Mouse (Mus musculus) MEL (cell line): Measurements from ENCODE around the gene Cadm2.

ENCODE experiments used
- BHLHE40 ChIP-seq: IDR thresholded peaks from 2 replicates; pipeline ENCODE4 v1.6.1; 2012; ENCODE audit warnings: low read depth, mild to moderate bottlenecking, inconsistent platforms, low read length, improper control_type of control experiment, borderline replicate concordance
- CTCF ChIP-seq, 3 experiments: IDR thresholded peaks in 2 of 3; conservative IDR thresholded peaks in 1 of 3; 2 replicates each; pipeline ENCODE4 v1.5.1; 2011 to 2012; ENCODE audit warnings: low read length in 3 of 3, low read depth in 2 of 3, mild to moderate bottlenecking in 2 of 3, improper control_type of control experiment in 1 of 3, inconsistent platforms in 1 of 3, mixed read lengths in 1 of 3, moderate library complexity in 1 of 3; ENCODE audit not compliant: control insufficient read depth in 1 of 3, insufficient read depth in 1 of 3, poor library complexity in 1 of 3, severe bottlenecking in 1 of 3
- GATA1 ChIP-seq: IDR thresholded peaks from 2 replicates; pipeline ENCODE4 v1.6.1; 2011; ENCODE audit warnings: low read depth, low read length, improper control_type of control experiment
- MAFK ChIP-seq: IDR thresholded peaks from 2 replicates; pipeline ENCODE4 v1.6.1; 2011; ENCODE audit warnings: low read depth, mild to moderate bottlenecking, low read length, improper control_type of control experiment, borderline replicate concordance
- MAX ChIP-seq: IDR thresholded peaks from 2 replicates; pipeline ENCODE4 v1.6.1; 2011; ENCODE audit warnings: low read length, improper control_type of control experiment
- NELFE ChIP-seq: IDR thresholded peaks from 2 replicates; pipeline ENCODE4 v1.6.1; 2011; ENCODE audit warnings: low read depth, low read length, improper control_type of control experiment
- NRF1 ChIP-seq: IDR thresholded peaks from 2 replicates; pipeline ENCODE4 v1.6.1; 2014; ENCODE audit warnings: low read depth, mild to moderate bottlenecking, inconsistent platforms, low read length, improper control_type of control experiment, moderate library complexity; ENCODE audit not compliant: poor library complexity, insufficient read depth, severe bottlenecking
- POLR2A ChIP-seq, 2 experiments: IDR thresholded peaks; 2 replicates each; pipeline ENCODE4 v1.6.1; 2011 to 2012; ENCODE audit warnings: low read length in 2 of 2, mild to moderate bottlenecking in 2 of 2, control low read depth in 1 of 2, improper control_type of control experiment in 1 of 2, low read depth in 1 of 2, moderate library complexity in 1 of 2; ENCODE audit not compliant: control insufficient read depth in 1 of 2, insufficient read depth in 1 of 2, poor library complexity in 1 of 2
- POLR2AphosphoS2 ChIP-seq: IDR thresholded peaks from 2 replicates; pipeline ENCODE4 v1.6.1; 2011; ENCODE audit warnings: low read length, improper control_type of control experiment
- USF1 ChIP-seq: IDR thresholded peaks from 2 replicates; pipeline ENCODE4 v1.6.1; 2014; ENCODE audit warnings: low read depth, mild to moderate bottlenecking, inconsistent platforms, low read length, improper control_type of control experiment, moderate library complexity

DNA sequence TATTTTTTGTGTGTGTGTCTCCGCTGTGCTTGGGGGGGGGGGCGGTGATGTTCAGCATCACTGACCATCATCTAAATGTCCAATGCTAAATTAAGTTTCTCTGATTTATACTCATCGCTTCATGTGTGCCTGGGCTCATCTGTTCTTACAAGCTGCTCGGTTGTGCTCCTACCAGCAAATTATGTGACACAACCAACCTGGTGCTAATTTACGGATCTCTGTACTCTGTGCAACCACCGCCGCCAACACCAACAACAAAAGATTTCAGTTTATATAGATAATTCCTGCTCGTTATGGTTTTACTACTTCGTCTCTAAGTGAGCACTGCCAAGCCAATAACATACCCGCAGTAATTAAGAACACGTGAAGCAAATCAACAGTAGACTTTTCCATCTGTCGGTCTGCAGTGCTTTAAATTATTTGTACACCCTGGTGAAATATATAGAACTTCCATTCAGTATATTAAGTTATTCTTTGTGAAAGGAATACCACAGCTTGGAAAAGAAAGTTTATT, 700.8 kb downstream of the Cadm2 start:
- TF ChIP-seq POLR2A (IDR thresholded peaks at IDR 0.05; ENCODE audit: control insufficient read depth in 1 of 2, insufficient read depth in 1 of 2, low read depth in 1 of 2, low read length in 2 of 2, poor library complexity in 1 of 2) (no peak), USF1 (no peak), CTCF (IDR thresholded peaks at IDR 0.05 in 2 of 3, conservative IDR thresholded peaks at IDR 0.05 in 1 of 3; ENCODE audit: control insufficient read depth in 1 of 3, insufficient read depth in 1 of 3, low read depth in 2 of 3, low read length in 3 of 3, poor library complexity in 1 of 3, severe bottlenecking in 1 of 3) (no peak), MAFK (no peak), NRF1 (no peak), NELFE (no peak), GATA1 (no peak), POLR2AphosphoS2 (no peak), MAX (no peak), BHLHE40 (no peak)
